Mouse (Mus musculus): Measurements from ENCODE around the gene Grap2.

Gene Grap2

DNA sequence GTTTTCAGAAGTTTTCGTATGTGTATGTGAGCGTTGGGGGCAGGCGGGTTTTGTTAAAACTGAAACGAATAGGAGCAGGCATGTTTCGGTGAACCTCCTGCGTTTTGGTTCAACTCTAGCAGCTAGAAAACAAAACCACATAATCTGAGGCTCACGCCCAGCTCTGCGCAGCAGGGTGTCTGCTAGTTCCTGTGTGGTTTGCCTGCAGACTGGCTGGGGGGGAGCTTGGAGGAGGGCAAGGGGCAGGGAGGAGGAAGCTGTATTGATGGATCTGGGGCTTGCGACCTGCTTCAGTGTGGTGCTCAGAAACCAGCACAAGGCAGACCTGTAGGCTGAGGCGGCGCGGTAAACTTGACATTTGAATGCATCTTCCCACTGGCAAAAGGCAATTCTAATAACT is at the start of gene Grap2:
Grap2 (plus strand) TSS at position 304 of the 400 bp plus-strand sequence.
- peak; percentile 62 for DNase-seq (ENCODE audit: low read depth, low spot score)

DNA sequence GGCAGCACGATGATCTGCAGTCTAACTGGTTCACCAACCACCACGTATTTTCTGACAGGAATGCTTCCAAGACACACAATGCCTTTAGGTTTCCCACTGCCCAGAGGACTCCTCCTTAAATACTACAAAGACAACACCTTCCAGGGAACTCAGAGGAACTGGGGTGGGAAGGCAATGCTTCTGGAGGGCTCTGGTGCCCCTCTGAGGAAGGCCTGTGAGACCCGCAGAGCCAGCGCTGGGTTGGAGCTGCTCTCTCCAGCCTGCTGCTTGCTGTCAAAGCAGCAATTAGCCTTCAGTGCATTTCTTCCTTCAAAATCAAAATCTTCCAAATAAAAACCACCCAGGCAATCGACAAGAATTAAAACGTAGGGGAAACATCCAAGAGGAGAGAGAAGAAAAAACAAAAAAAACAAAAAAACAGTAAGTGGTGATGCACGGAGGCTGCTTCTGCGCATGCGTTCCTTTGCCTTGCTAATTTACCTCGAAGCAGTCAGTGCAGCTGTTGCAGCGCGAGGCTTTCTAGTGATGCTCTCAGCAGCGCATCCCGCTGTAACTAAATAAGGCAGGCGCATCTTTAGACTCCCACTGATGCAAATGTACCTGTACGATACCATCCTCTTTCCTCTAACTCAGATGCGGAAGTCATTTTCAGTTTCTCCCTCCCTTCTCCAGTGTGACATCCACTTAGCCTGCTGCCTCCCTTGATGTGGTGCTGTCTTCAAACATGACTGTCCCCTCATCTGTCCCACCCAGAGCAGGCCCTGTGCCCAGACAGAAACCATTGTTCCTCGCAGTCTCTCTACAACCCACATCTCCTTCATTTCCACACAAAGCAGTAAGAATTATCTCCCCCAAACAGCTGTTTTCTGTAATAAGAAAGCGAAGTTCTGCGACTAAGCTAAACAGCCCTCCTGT is 42.2 kb upstream of the Grap2 start:
- no peak for DNase-seq (ENCODE audit: low read depth, low spot score)

GRCm38 (mm10) chr15:80531026-80531425 is 41.4 kb upstream of the Grap2 start:
- DNase-seq (ENCODE audit: low read depth, low spot score): no peak

- no peak for DNase-seq (ENCODE audit: low read depth, low spot score)
Observed at GRCm38 (mm10) chr15:80532281-80533072, 39.9 kb upstream of the Grap2 start.

DNA sequence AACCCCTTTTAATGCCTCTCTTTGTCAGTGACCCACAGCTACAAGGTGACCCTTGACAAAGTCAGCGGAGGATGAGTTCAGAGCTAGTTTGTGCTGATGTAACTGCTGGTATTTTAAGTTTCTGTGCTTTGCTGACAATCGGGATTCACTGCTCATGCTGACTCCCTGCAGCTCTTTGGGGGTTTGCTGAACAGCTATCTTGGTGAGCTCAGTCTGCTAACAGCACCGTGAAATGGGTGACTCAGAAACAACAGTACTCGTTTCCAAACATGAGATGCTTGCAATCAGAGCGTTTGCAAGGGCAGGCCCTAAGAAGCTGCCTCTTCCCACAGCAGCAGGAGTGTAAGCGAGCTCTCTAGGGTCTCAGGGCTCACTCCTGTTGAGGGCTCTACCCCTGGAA is 39.1 kb upstream of the Grap2 start:
- DNase-seq (ENCODE audit: low read depth, low spot score): no peak

- DNase-seq (ENCODE audit: low read depth, low spot score): no peak
Observed at GRCm38 (mm10) chr15:80536051-80536450, 36.3 kb upstream of the Grap2 start.

GRCm38 (mm10) chr15:80538075-80538474 is 34.3 kb upstream of the Grap2 start:
- no peak for DNase-seq (ENCODE audit: low read depth, low spot score)

GRCm38 (mm10) chr15:80538671-80539340 is 33.6 kb upstream of the Grap2 start:
- DNase-seq (ENCODE audit: low read depth, low spot score): no peak

- no peak for DNase-seq (ENCODE audit: low read depth, low spot score)
Observed at GRCm38 (mm10) chr15:80544115-80544514, 28.3 kb upstream of the Grap2 start.

DNA sequence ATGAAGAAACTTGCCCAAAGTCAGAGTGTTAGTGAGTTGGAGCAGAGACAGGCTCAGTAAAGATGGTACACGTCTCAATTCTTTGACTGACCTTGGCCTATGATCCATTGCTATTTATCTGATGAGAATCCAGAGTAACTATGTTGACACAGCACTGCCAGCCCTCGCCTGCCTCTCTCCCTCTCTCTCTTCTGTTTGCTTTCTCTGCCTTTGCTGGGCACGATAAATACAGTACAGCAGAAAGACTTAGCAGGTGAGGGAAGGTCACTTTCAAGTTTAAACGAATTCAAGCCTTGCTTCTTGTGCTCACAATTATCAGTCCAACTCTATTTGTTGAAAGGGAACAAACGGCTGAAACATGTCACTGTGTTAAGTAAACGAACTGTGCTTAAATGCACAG is 27.0 kb upstream of the Grap2 start:
- no peak for DNase-seq (ENCODE audit: low read depth, low spot score)

DNA sequence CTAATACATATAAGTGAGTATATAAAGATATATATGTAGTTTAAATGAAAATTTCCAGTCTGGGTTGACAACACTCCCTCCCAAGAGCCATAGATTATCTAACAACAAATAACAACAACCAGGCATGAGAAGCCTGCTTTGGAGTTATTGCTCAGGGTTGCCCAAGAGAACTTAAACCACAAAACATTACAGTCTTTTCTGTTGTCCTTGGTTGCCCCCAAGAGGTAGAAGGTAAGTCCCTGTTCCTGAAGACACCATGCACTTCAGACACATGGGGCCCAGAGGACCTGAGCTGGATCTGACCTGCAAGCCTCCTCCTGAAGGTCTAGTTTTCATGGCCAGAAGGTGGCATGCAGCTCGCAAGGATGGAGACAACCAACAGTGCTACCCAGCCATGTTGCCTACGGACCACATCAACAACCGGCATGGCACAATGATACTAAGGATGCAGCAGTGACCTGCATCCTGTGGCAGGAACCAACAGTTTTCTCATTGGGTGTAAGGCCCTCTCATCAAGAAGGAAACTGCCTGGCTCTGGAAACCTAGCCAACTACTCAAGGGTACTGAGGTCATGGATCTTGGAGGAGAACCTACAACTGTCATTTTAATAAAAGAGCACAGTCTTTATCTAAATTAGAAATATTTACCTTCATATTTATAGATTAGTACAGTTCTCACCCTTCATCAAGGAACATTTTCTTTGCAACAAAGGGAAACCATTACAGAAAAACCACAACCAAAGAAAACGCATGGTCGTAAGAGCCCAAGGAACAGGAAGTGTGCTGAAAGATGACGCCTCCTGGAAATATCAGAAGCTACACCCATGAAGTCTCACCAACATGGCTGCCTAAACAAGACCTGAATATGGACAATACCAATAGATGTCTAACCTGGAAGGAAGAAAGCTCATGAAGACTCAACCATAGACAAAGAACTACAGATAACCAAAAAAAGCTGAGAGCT is 17.3 kb upstream of the Grap2 start:
- DNase-seq (ENCODE audit: low read depth, low spot score): no peak

- no peak for DNase-seq (ENCODE audit: low read depth, low spot score)
Observed at GRCm38 (mm10) chr15:80556021-80556420, 16.4 kb upstream of the Grap2 start.

- peak; percentile 25 for DNase-seq (ENCODE audit: low read depth, low spot score)
Observed at GRCm38 (mm10) chr15:80557745-80558144, 14.6 kb upstream of the Grap2 start.

- DNase-seq (ENCODE audit: low read depth, low spot score): no peak
Observed at GRCm38 (mm10) chr15:80559534-80559933, 12.9 kb upstream of the Grap2 start.

DNA sequence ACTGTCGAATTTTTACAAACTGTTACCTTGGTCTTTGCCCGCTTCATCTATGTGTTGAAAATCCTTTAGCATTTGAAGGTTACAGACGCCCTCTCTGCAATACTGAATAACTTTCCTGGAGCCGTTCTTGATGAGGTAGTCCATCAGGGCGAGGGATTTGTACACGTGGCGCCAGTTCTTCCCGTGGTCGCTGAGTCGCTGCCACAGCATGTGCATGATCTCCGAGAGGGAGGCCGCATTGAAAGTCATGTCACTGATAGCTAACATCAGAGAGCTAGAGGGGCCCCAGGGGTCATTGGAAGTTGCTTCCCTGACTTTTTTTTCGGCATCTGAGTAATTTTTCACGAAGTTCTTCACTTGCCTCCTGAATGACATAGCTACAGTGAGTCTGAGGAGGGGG is 12.4 kb upstream of the Grap2 start:
- DNase-seq (ENCODE audit: low read depth, low spot score): no peak

GRCm38 (mm10) chr15:80560646-80561580 is 11.5 kb upstream of the Grap2 start:
- DNase-seq (ENCODE audit: low read depth, low spot score): no peak

DNA sequence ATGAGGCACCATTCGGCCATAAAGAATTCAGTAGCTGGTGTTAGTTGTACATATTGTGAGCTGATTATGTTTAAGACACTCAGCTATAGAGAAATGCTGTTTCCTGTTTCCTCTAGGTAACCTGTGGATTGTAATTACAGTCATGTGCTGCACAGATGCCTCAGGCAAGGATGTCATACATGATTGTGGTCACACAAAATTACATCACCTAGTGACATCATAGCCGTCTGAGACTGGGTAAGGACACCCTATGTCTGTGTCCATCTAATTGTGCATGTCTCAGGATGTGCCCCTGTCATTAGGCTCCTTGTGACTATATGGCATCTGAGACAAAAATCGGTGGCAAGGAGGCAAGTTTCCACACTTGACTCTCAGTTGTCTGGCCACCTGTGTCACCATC is 9.9 kb upstream of the Grap2 start:
- DNase-seq (ENCODE audit: low read depth, low spot score): no peak

GRCm38 (mm10) chr15:80563634-80564208 is 8.7 kb upstream of the Grap2 start:
- DNase-seq (ENCODE audit: low read depth, low spot score): peak; percentile 30

DNA sequence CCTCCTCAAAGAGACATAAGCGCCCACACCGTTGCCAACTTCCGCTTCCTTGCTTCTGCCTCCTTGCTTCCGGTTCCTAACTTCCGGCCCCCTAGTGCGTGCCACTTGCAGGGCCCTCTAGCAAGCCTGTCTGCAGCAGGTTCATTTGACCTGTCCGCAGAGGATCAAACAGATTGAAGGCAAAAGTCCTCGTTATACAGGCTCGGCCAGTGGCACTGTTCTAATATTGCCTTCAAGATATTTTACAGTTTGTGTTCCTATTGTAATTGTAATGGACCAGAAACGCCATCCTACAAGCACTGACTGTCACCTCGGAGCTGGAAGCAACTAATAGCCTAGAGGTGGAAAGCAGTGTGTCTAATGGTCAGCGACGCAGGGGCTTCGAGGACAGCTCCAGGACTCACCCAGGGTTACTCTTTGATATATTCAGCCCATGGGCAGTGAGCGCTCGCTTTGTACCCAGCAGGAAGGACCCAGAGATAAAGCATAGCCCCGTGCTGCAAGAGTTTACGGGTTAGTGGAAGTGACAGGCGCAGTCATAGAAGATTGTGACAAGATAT is 7.2 kb upstream of the Grap2 start, which contains the start of gene Enthd1:
Enthd1 (minus strand) TSS at position 51 of the 560 bp plus-strand sequence.
- no peak for DNase-seq (ENCODE audit: low read depth, low spot score)

Data from ES-CJ7 (cell line).